Mouse (Mus musculus): ENCODE data around the gene Dusp2. TPM values are rescaled to one million over a fixed set of nuclear protein-coding genes. Genes with fewer than 3 reads are reported as not detected.
A peak's percentile ranks its signal among the peaks of the same experiment; 100 is the strongest.

The Dusp2 gene
- total and polyA plus RNA-seq, 3 experiments: 0.11 TPM; not detected in 2

DNA sequence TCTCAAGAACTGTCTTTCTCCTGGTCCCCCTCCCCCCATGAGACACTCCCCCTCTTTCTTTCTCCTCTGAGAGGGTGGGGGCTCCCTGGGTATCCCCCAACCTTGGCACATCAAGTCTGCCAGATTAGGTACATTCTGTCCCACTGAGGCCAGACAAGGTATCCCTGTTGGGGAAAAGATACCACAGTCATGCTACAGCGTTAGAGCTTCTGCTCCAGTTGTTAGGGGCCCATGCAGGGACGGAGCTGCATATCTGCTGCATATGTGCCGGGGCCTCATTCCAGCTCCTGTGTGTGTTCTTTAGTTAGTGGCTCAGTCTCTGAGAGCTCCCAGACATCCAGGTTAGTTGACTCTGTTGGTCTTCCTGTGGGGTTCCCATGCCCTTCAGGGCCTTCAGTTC lies 38.2 kb downstream of the Dusp2 start:
- DNase-seq (ENCODE audit: low spot score) (no peak), ATAC-seq (ENCODE audit: extremely low read depth, insufficient number of reproducible peaks, low FRiP score, poor library complexity, severe bottlenecking) (no peak)
- H3K4me3 ChIP-seq (ENCODE audit: low read depth, low read length): no peak overlapping the region
- H3K9me3 ChIP-seq (replicated peaks): no peaks in the 10 kb centered on the region
- H3K4me1 ChIP-seq (ENCODE audit: insufficient read depth, low read depth, low read length): peaks cover 8% of the 10 kb centered on the region
- H3K27me3 ChIP-seq (ENCODE audit: insufficient read depth, low read length): peaks cover 18% of the 10 kb centered on the region
- TF ChIP-seq CTCF (IDR thresholded peaks at IDR 0.05; ENCODE audit: low read depth, low read length) (no peak), GATA1 (IDR thresholded peaks at IDR 0.05; ENCODE audit: borderline replicate concordance, low read length) (no peak), TAL1 (conservative IDR thresholded peaks at IDR 0.05; ENCODE audit: low read depth, low read length) (no peak), POLR2AphosphoS5 (IDR thresholded peaks at IDR 0.05; ENCODE audit: insufficient replicate concordance, low read depth, low read length) (no peak), GATA2 (IDR thresholded peaks at IDR 0.05; ENCODE audit: borderline replicate concordance, low read depth, low read length) (no peak)
- H3K36me3 ChIP-seq (replicated peaks): no peaks in the 10 kb centered on the region

GRCm38 (mm10) chr2:127375087-127375486 lies 39.1 kb downstream of the Dusp2 start:
- Histone ChIP-seq H3K27me3 (ENCODE audit: insufficient read depth, low read length) (peaks cover 27% of the 10 kb centered on the region), H3K4me3 (ENCODE audit: low read depth, low read length) (no peak overlapping the region), H3K36me3 (replicated peaks) (no peaks in the 10 kb centered on the region), H3K9me3 (replicated peaks) (no peaks in the 10 kb centered on the region), H3K4me1 (ENCODE audit: insufficient read depth, low read depth, low read length) (peaks cover 8% of the 10 kb centered on the region)
- DNase-seq (ENCODE audit: low spot score) (no peak), ATAC-seq (ENCODE audit: extremely low read depth, insufficient number of reproducible peaks, low FRiP score, poor library complexity, severe bottlenecking) (no peak)
- TF ChIP-seq GATA1 (IDR thresholded peaks at IDR 0.05; ENCODE audit: borderline replicate concordance, low read length): no peak
- no peak for TF ChIP-seq GATA2 (IDR thresholded peaks at IDR 0.05; ENCODE audit: borderline replicate concordance, low read depth, low read length)
- no peak for TF ChIP-seq POLR2AphosphoS5 (IDR thresholded peaks at IDR 0.05; ENCODE audit: insufficient replicate concordance, low read depth, low read length)
- TF ChIP-seq CTCF (IDR thresholded peaks at IDR 0.05; ENCODE audit: low read depth, low read length): no peak
- TF ChIP-seq TAL1 (conservative IDR thresholded peaks at IDR 0.05; ENCODE audit: low read depth, low read length): no peak

DNA sequence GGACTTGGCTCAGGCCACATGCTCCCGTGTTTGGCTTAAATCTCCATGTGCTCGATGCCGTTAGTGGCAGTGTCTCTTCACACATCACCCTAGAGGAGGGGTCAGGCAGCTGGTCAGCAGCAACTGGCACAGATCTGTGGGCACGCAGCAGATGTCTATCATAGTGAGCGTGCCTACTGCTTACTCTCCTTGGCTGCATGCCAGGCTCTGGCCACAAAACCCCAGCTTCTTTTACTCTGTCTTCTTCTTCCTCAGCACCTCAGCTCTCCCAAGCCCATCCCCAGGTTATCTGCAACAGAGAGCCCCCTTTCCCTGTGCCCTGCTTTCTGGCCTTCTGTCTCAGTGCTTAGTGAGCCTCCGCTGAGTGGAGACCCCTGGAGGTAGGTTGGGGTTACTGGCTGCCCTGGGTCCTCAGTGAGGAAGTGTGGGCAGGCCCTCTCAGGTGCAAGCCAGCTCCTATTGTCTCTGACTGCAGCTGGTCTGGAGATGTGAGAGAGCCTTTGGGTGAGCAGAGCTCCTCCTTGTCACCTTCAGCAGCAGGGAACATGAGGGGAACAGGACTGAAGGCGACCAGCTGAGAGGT lies 39.9 kb downstream of the Dusp2 start:
- H3K27me3 ChIP-seq (ENCODE audit: insufficient read depth, low read length): peaks cover 27% of the 10 kb centered on the region
- no peaks in the 10 kb centered on the region for H3K9me3 ChIP-seq (replicated peaks)
- H3K4me1 ChIP-seq (ENCODE audit: insufficient read depth, low read depth, low read length): peaks cover 8% of the 10 kb centered on the region
- no peak for ATAC-seq (ENCODE audit: extremely low read depth, insufficient number of reproducible peaks, low FRiP score, poor library complexity, severe bottlenecking)
- TF ChIP-seq GATA1 (IDR thresholded peaks at IDR 0.05; ENCODE audit: borderline replicate concordance, low read length): no peak
- TF ChIP-seq CTCF (IDR thresholded peaks at IDR 0.05; ENCODE audit: low read depth, low read length): 0 out of 2 replicates have a peak, but pooled peaks have one; percentile 10
- DNase-seq (ENCODE audit: low spot score): peak; percentile 33
- no peaks in the 10 kb centered on the region for H3K36me3 ChIP-seq (replicated peaks)
- no peak overlapping the region for H3K4me3 ChIP-seq (ENCODE audit: low read depth, low read length)

DNA sequence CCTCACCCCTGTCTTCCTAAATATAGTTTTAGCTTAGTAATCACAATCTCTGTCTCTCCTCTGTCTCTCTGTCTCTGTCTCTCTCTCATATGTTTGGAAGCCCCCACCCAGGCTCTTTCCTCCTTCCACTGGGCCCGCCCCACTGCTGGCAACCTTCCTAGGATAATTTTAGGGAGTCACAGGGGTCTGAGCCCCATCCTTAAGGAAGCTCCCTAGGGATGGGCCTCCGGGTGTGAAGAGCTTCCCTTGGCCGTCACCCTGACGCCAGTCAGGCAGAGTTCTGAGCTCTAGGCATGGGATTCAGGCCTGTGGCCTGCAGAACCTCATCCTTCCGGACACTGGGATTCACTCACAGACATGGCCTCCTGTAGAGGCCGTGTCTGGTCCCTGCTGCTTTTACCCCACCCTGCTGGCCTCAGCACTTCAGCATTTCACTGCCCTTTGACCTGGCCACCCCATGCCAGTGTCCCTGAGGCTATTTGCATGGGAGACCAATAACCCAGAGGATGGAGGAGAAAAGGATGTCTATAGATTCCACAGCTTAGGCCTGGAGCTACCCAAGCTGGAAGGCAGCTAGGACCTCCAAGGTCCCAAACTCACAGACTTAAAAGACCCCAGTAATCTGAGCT lies 40.6 kb downstream of the Dusp2 start:
- ATAC-seq (ENCODE audit: extremely low read depth, insufficient number of reproducible peaks, low FRiP score, poor library complexity, severe bottlenecking): no peak
- Histone ChIP-seq H3K4me1 (ENCODE audit: insufficient read depth, low read depth, low read length) (peaks cover 3% of the 10 kb centered on the region), H3K36me3 (replicated peaks) (no peaks in the 10 kb centered on the region), H3K9me3 (replicated peaks) (no peaks in the 10 kb centered on the region), H3K27me3 (ENCODE audit: insufficient read depth, low read length) (peaks cover 25% of the 10 kb centered on the region), H3K4me3 (ENCODE audit: low read depth, low read length) (no peak overlapping the region)
- no peak for TF ChIP-seq POLR2AphosphoS5 (IDR thresholded peaks at IDR 0.05; ENCODE audit: insufficient replicate concordance, low read depth, low read length)
- no peak for DNase-seq (ENCODE audit: low spot score)

- Histone ChIP-seq H3K4me1 (ENCODE audit: insufficient read depth, low read depth, low read length) (no peaks in the 10 kb centered on the region), H3K27me3 (ENCODE audit: insufficient read depth, low read length) (peaks cover 25% of the 10 kb centered on the region), H3K4me3 (ENCODE audit: low read depth, low read length) (no peak overlapping the region), H3K9me3 (replicated peaks) (no peaks in the 10 kb centered on the region), H3K36me3 (replicated peaks) (no peaks in the 10 kb centered on the region)
- ATAC-seq (ENCODE audit: extremely low read depth, insufficient number of reproducible peaks, low FRiP score, poor library complexity, severe bottlenecking) (no peak), DNase-seq (ENCODE audit: low spot score) (no peak)
- no peak for TF ChIP-seq POLR2AphosphoS5 (IDR thresholded peaks at IDR 0.05; ENCODE audit: insufficient replicate concordance, low read depth, low read length)
- no peak for TF ChIP-seq GATA1 (IDR thresholded peaks at IDR 0.05; ENCODE audit: borderline replicate concordance, low read length)
- TF ChIP-seq TAL1 (conservative IDR thresholded peaks at IDR 0.05; ENCODE audit: low read depth, low read length): no peak
- no peak for TF ChIP-seq CTCF (IDR thresholded peaks at IDR 0.05; ENCODE audit: low read depth, low read length)
- no peak for TF ChIP-seq GATA2 (IDR thresholded peaks at IDR 0.05; ENCODE audit: borderline replicate concordance, low read depth, low read length)
Measured at GRCm38 (mm10) chr2:127377942-127378610, 42.1 kb downstream of the Dusp2 start.

- no peak for DNase-seq (ENCODE audit: low spot score)
- H3K4me1 ChIP-seq (ENCODE audit: insufficient read depth, low read depth, low read length): no peaks in the 10 kb centered on the region
- no peaks in the 10 kb centered on the region for H3K9me3 ChIP-seq (replicated peaks)
- no peak overlapping the region for H3K4me3 ChIP-seq (ENCODE audit: low read depth, low read length)
- ATAC-seq (ENCODE audit: extremely low read depth, insufficient number of reproducible peaks, low FRiP score, poor library complexity, severe bottlenecking): no peak
- peaks cover 25% of the 10 kb centered on the region for H3K27me3 ChIP-seq (ENCODE audit: insufficient read depth, low read length)
- H3K36me3 ChIP-seq (replicated peaks): no peaks in the 10 kb centered on the region
- TF ChIP-seq POLR2AphosphoS5 (IDR thresholded peaks at IDR 0.05; ENCODE audit: insufficient replicate concordance, low read depth, low read length) (no peak), TAL1 (conservative IDR thresholded peaks at IDR 0.05; ENCODE audit: low read depth, low read length) (no peak), GATA2 (IDR thresholded peaks at IDR 0.05; ENCODE audit: borderline replicate concordance, low read depth, low read length) (no peak), CTCF (IDR thresholded peaks at IDR 0.05; ENCODE audit: low read depth, low read length) (no peak), GATA1 (IDR thresholded peaks at IDR 0.05; ENCODE audit: borderline replicate concordance, low read length) (no peak)
Measured at GRCm38 (mm10) chr2:127378611-127378990, 42.6 kb downstream of the Dusp2 start.
